Mouse (Mus musculus) left cerebral cortex, adult 8-10 months (tissue): ENCODE measurements around the gene D930020B18Rik. TPM values are rescaled to one million over a fixed set of nuclear protein-coding genes. Genes with fewer than 3 reads are reported as not detected.

Source experiments
- DNase-seq, 2 experiments: peaks; one replicate each; pipeline ENCODE4 v3.0.0; 2022; ENCODE audit warnings: low spot score in 2 of 2
- total RNA-seq, 4 experiments: library from RNA; stranded (reverse); gene quantifications; 2 replicates each; pipeline ENCODE4 v1.2.4; 2022

Gene D930020B18Rik
- total RNA-seq, 4 experiments from 2014 or later: 0.14 to 0.72 (median 0.53) TPM

DNA sequence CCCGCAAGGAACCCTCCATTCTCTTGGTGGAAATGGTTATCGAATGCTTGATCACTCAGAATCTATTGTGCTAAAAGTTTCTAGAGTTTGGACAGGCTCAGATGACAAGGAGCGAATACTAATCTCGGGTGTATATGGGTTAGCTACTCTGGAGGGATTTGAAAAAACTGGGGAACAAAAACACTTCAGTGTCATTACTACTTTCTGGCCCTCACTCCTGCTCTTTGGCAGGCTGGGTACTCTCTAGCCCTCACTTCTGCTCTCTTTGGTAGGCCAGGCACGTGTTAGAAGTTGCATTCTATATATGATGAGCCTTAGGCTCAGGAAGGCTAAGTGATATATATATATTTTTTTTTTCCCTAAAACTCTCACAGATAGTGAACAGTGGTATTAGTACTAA, 1.8 kb upstream of the D930020B18Rik start:
- no peak for DNase-seq

DNA sequence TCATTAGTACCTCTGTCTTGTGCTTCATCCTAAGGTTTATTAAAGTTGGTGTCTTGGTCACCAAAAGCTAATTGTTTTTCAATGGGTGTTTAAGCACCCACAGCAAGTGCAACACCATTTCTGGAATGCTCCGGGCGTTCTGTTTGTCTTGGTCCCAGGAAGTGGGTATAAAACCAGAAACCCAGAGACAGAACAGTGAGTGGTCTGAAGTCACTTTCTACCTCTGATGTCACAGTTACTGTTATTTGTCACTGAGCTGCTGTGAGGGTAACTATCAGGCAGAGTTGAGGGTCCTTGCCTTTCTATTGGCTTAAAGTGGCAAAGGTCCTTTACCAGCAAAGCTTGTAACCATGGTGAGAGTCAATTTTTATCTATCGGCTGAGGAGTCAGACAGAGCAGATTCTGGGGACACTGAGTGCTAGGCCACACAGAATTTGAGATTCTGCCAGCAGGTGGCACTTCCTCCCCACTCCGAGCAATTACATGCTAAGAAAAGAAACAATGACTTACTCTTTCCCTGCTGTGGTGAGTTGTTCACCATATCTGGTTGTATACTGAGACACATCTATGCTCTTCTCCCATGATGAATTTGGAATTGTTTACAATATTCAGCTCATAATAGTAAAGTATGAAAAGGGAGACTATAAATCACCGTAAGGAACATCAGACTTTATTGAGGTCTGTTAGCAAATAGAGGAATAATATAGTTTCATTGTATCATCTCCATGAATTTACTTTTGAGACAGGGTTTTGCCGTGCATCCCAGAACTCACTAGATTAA, 1.0 kb upstream of the D930020B18Rik start:
- DNase-seq: no peak

DNA sequence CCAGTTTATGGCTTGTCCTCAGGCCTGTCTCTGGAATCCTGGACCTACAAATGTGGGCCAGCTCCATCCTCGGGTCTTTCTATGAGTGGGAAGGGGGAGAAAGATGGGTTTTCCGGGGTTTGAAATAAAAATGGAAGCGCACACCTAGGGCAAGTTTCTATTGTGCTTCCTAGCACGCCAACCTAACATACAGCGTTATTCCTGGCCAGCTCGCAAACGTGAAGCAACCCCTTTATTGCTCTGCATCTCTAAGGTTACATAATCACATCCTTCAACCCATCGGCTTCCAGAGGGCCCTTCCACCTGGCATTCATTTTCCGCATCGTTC, 480 bp upstream of the D930020B18Rik start:
- peak in 1 of 2 experiments; percentile 7 for DNase-seq

DNA sequence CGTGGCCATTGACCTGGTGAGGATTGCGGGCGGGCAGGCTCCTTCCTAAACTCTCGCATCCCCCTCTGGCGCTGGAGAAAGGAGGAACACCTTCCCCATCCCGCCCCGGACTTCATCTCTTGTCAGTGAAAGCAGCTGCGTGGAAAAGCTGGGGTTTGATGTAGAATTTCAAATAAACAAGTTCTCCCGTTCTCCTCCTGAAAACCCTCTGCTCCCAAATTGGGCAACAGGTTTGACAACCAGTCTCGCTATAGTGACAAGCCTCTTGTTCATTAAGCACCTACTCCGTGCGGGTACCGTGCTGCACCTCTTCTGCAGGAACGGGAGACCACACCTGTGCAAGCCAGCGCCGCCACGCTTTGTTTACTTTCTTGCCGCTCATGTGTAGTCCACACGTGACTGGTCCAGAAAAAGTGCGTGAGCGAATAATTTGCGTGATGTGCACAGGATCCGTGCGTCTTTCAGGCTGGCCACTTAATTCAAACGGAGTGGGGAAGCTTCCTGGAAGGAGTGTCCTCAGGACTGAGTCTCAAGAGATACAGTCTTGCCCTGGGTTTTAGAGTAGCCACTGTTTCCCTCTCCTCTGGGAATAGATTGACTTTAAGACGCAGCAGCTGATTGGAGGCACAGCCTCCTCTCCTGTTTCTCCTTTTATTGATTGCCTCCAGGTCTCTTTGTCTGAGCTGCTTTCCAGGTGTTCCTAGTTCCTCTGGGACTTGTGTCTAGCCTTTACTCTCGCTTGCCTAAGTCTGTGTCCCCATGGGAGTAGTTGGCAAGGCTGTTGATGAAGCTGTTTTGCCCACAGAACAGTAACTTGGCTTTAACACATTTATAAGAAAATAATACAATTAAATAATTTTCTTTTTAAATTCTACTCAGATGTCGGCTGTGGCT, 913 bp downstream of the D930020B18Rik start:
- DNase-seq: no peak

DNA sequence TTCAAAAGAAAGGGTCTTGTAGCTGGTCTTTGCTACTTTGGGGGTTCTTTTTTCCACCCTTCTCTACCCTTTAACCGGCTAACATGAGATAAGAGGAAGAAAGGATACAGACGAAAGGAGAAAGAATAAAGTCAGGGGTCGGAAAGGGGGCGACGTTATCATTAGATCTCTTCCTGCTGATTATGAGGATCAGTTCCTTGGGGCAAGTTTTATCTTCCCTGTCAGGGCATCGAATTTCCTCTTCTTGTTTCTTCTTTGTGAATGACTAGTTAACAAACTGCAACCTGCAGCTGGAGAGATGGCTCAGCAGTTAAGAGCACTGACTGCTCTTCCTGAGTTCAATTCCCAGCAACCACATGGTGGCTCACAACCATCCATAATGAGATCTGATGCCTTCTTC, 4.9 kb downstream of the D930020B18Rik start:
- no peak for DNase-seq

DNA sequence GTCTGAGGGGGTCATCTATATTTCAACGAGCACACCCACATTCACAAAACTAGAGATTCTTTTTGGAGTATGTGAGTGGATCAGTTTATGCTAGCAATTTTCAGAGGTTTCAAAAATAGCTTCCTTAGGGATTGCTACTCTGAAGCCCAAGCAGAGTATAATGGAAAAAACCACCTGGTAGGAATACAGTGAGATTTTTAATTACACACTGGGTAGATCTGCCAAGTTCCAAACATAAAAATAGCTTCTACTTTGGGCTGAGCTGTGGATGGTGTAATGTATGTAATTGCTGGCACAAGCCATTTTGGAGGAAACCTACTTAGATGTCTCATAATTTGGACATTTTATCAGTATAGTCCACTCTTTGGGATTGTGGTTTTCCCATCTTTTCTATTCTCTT, 11.7 kb downstream of the D930020B18Rik start:
- DNase-seq: no peak

DNA sequence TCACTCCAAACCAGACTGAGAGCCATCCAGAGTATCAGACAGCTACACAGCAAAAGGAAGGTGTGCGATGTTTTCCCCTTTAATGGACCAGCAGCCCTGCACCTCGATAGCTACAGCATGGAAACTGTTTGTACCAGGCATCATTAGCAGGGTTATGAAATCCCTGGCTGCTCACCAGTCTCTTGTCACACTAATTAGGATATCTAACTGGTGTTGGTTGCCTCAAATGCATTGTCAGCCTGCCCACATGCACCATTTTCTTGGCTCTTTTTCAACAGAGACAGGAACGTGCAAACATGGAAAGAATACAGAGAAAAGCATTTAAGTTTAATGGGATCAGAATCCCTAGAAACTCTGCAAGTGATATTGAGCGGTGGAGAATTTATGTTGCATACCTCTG, 14.5 kb downstream of the D930020B18Rik start:
- DNase-seq: no peak

DNA sequence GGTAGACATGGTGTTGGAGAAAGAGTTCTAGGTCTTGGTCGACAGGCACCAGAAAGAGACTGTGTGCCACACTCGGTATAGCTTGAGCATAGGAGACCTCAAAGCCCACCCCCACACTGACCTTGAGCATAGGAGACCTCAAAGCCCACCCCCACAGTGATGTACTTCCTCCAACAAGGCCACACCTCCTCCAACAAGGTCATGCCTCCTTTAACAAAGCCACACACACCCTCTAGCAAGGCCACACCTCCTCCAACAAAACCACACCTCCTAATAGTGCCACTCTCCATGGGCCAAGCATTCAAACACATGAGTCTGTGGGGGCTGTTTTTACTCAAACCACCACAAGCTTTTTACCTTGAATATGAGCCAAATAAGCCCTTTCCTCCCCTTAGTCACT, 21.3 kb downstream of the D930020B18Rik start:
- no peak for DNase-seq

DNA sequence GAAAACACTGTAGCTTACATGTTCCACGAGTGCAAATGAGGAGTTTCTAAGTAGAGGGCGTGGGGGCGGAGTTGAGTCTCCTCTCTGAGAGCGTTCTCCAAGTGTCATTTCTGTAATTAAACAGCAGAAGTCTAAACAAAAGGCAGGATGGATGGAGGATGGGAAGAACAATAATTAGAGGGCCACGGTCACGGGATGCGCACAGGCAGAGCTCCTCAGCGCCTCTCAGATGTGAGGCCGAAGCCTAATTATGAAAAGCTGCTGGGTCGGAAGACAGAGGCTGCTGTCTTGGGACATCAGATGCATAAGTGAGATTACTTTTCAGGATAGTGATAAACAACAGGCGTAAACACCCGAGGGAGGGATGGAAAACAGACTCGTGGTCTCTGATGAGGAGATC, 22.2 kb downstream of the D930020B18Rik start:
- no peak for DNase-seq

DNA sequence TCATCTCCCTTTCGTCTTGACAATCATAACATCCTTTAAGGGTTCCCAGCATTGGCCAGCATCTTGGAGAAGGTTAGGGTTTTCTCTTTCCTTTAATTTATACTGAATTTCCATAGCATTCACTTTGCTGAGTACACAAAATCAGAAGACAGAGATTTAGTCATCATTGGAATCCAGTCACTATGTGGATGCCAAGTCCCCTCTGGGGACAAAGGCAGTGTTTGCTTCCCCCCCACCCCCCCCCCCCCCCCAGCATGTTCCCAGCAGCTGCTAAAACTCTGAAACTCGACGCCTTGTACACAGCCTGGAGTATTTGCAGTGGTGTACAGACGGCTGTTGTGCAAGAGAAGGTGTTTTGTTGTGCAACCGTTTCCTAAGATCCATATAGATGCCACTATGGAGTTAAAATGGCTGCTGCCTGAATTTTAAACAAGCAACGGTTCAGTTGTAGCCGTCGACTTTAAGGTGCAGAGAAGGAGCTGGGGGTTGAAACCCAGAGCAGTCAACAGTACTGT, 24.3 kb downstream of the D930020B18Rik start:
- DNase-seq: no peak

DNA sequence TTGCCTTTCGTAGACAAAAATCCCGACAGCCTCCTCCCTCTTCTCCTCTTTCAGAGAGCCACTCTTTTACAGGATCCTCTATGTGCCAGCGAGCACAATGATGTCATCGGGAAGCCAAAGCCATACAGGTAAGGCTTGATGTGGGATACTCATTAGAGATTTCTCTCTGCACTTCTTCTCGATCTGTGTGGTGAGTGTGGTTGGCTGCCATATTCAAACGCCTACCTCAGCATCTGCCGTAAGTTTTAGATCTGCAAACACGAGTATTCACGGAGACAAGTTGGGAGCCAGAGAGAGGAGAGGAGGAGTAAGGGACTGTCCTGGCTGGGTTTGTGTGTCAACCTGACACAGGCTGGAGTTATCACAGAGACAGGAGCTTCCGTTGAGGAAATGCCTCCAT, 27.7 kb downstream of the D930020B18Rik start:
- DNase-seq: no peak

DNA sequence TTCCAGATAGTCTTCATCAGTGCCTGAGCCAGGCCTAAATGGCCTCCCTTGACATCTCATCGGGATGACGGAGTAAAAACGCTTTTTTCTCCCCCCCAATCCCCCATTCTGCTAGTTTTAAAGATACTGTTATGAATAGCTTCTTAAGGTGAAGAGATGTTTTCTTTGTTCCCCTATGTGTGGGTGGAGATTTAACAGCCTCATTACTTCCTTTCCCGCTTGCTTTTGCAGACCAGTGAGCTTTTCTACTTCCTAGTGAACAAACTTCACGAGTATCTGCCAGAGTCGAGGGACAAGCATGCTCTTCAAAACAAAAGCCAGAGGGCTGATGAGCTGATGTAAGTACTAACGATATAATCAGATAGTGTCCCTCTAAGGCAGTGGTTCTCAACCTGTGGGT, 35.6 kb downstream of the D930020B18Rik start:
- no peak for DNase-seq

DNA sequence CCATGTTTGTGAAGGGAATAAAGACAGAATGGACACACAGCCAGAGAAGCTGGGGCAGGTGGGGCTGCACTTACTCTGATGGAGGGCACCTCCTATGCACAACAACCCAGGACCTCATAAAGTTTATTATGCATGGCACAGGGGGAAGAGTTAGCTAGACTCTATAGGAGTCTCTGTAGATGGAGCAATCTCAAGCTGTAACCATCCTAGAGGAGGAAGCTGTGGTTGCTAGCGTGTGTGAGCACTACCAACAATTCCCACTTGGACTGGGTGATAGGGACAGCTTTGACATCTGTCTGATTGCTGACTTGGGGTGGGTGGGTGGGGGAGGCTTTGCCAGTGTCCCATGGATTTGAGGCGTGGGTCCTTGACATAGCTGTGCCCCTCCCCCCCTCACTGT, 39.5 kb downstream of the D930020B18Rik start:
- no peak for DNase-seq

DNA sequence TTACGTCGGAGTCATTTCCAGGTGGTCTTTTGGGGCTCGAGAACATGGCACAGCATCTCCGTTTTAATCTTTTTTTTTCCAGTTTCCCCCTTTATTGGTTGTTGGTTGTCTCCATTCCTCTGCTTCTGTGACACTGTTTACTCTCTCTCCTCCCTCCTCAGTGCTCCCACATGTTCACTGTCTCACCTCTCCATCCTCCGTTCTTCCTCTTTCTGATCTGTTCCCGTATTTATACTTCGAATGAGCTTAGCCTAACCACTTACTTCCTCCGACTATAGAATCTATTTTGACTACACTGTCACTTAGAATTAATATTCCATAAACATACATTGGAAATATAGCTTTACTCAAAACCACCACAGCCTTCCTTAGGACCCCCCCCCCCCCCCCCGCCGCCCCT, 41.2 kb downstream of the D930020B18Rik start:
- DNase-seq: no peak

DNA sequence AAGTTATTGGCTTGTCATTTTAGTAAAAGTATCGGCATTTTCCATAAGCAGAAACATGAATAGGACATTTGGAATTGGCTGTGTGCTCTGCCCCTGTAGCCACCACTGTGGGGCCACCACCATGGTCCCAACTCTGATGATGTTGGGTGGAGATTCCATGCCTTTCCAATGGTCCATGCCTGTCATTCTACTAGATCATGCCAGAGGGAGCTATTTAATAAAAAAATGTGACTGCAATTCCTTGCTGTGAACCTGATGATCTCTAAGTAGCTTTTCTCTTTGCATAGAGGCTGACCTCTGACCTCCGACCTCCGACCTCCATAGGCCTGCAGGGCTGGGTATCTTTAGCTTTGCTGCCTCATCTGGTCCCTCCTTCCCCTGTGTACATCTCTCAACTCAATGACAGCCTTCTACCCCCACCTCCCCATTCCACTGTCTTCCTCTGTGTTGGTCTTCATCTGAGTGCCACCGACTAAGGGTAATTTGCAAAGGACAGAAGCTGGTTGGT, 44.8 kb downstream of the D930020B18Rik start:
- no peak for DNase-seq

DNA sequence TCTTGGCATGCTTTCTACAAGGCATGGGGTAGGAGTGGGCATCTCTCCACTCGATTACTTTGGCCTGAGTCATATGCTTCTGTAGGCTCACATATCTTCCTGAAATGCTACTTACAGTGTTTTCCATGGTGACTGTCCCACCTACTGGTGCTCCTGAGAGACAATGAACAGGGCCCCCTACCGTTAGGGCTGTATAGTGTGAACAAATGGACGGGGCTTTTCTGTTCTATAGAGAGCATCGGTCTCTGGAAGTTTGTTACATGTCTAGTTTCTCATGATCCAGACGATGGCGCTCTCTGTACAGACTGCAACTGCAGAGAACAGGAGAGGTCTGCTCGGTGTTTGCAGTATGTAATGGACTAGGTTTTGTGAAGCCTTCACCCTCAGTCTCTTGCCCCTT, 46.1 kb downstream of the D930020B18Rik start:
- no peak for DNase-seq

DNA sequence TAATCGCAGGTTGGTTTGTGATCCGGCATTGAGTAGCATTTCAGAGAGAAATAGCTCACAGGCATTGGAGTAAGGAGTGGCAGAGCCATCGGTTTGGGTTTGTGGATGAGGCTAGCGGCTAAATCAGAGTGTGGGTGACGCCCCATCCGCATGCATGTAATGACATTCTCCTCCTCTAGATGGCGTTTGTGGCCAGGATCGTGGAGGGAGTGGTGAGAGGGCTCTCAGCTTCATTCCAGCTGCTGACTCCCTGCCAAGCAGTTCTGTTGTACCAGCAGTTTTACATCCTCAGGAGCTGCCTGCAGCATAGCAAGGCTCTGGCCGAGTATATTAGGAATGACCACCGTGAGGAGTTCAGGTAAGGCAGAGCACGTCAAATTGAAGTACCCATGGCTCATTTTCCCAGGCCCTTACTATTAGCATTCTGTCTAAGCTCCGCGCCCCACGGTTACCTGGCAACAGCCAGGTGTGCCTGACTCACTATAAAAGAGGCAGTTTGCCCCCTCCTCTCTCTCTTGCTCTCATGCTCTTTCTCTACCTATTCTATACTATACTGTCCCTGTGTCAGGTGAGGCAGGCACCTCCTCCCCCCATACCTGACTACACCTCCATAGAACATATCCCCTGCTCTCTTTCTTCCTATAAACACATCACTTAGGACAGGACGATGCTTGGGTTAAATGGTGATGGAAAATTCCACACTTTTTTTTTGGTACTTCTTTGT, 48.4 kb downstream of the D930020B18Rik start:
- peak; percentile 30 to 53 for DNase-seq

DNA sequence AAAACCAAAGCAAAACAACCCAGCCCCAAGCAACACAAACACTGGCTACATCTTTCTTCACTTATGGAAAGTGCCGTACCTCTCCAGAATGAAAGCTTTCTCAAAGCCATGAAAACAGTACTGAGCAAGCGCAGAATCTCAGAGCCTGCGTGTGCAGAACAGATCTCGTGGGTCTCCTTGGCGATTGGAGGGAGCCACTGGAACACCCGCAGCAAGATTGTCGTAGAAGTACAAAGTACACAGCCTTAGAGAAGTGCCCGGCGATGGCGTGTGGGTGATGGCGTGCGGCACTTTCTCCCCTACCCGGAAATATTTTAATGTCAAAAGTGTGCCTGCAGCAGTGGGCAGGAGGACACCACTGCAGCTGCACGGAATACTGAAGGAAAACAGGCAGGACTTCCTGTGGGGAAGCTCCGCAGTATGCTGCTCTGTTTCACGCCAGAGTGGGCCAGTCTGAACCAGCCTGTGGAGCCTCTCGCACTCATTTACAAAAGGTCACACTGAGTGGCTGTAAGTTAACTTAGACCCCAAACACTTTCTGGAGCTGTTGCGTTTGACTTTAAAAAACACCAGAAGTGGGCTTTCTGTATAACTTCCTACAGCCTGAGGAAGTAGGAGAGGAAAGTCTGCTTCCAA, 51.7 kb downstream of the D930020B18Rik start:
- no peak for DNase-seq

DNA sequence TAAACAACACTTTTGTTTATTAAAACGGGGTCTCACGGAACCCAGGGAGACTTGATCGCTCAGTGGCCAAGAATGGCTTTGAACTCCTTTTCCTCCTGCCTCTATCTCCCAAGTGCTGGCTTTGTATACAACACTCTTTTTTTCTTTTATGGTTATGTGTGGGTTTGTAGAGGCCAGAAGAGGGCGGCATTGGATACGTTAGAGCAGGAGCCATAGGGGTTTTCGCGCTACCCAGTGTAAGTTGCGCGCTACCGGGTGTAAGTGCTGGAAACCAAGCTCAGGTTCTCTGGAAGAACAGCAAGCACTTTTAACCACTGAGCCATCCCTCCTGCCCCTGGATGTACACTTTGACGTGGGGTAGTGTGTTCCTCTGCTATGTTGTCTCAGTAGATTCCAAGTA, 53.2 kb downstream of the D930020B18Rik start:
- no peak for DNase-seq

DNA sequence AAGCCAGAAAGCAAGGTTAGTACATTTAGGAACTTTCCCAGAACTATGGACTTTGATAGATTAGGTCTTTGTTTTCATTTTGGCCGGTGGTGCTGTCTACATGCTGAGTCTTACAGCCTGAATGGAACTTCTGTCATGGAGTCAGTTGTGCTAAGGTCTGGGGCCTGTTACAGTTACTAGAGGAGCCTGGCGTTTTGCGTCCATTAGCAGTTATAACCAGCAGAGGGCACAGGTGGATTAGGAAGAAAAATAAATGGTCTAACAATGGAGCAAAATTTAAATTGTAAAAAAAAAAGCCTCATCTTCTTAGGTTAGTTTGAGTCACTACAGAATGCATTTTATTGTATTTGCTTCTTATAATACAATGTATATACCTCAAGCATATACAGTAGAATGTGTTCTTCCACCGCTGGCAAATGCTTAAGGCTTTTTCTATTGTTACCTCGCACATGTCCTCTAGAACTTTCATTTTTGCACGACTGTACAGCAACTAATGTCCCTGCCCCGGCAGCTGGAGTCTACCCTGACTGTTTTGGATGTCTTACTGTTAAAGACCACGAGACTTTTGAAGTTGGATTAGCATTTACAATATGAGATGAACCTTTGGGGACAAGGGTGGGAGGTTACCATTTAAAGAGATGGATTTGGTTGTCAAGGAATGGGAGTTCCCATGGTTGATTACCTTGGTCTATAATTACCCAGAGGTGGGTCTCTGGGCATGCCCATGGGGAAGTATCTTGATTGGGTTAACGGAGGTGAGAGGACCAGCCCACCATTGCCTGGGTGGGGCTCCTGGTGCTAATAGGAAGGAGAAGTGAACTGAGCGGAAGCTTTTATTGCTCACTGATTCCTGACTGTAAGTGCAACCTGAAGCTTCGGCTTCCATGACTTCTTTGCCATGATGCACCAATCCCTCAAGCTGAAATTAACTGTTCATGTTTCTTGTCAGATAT, 60.2 kb downstream of the D930020B18Rik start:
- no peak for DNase-seq
